Mouse (Mus musculus) embryo, embryonic 11 days (tissue): Measurements from ENCODE around the gene Gm28051.

Experiments
- DNase-seq: peaks from one replicate; pipeline ENCODE4 v3.0.0-alpha.2; 2015

Gm28051 gene

DNA sequence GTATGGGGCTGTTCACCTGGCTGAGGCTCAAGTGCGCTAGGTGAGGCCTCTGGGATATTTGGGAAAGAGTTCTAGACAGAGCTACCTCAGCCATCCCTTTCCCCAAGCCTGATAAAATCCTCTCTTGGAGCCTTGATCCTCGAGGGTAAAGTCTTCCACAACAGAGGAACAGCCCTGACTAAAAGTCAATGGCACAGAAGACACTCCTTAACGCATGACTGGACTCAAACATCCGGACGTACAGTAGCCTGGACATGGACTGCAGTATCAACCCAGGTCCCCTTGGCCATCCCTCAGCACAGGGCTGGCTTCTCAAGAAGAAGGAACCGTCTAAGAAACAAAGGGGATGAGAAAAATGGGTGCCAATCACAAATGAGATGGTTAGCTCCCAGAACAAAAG is 74.1 kb downstream of the Gm28051 start:
- no peak for DNase-seq

- no peak for DNase-seq
Measured at GRCm38 (mm10) chr12:102682722-102683299, 74.8 kb downstream of the Gm28051 start.

DNA sequence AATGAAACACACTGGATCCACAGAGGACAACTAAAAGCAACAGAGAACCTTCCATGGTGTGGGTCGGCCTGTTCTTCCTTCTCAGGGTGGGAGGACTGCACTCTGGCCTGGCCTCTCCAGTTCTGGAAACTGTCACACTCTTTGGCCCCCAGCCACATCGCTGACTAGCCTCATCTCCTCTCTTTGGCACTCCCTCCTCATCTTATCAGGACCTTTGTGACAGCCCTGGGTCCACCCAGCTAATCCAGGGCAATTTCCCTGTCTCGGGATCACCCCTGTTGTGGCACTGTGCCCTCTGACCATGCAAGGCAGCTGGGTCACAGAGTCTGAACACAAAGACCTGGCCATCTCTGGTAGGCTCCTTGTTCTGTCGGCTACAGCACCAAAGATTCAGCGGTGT is 75.5 kb downstream of the Gm28051 start:
- DNase-seq: no peak

DNA sequence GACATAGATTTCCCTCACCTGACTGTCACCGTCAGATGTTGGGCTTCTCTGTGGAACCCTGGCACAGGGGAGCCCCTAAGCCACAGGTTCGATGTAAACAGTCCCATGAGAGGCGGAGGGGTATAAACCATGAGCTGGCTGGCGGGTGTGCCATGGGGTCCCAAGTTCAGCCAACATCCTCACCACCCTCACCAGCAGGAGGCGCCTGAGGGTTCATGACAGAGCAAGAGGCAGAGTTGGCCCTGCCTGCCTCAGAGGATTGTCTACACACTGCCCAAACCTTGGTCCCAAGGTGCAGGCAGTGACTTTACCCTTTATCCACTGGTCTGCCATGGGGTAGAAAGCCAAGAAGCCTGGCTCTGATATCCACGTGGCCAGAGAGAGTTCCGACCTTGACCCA is 76.0 kb downstream of the Gm28051 start:
- DNase-seq: no peak

GRCm38 (mm10) chr12:102678820-102679219 is 78.7 kb downstream of the Gm28051 start:
- DNase-seq: peak; percentile 45

GRCm38 (mm10) chr12:102677089-102677488 is 80.5 kb downstream of the Gm28051 start:
- DNase-seq: no peak

DNA sequence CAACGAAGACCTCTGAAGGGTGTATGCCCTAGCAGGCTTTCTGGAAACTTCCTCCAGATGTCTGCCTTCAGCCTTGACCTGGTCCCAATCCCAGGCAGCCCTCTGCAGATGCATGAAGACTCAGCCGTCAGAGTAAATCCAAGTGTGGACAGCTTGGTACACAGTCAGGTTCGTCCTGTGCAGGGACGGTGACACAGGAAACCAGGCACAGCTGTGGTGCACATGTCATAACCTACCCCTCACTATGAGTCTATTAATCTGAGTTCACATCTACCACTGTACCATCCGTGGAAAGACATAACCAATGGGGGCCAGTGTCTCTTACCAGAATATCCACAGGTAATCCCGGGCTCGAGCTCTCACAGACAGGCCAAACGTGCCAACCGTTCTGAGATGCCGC is 83.0 kb downstream of the Gm28051 start:
- DNase-seq: no peak

DNA sequence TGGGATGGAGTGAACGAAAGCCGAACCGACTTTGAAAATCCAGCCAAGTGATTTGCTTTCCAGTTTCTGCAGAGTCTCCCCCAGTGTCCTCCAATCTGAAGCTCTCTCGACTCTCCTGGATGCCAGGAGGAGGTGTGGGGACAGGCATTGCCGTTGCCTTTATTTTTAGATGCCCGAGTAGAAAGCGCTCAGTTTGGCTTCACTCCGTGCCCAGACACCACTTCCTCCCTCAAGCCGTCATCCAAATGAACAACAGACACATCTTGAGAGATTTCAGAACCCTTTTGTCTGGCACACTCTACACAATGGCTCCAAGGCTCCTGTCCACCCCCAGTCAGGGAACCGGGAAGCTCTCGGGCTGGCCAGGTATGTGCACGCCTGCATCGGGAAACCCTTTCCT is 83.4 kb downstream of the Gm28051 start:
- DNase-seq: no peak

DNA sequence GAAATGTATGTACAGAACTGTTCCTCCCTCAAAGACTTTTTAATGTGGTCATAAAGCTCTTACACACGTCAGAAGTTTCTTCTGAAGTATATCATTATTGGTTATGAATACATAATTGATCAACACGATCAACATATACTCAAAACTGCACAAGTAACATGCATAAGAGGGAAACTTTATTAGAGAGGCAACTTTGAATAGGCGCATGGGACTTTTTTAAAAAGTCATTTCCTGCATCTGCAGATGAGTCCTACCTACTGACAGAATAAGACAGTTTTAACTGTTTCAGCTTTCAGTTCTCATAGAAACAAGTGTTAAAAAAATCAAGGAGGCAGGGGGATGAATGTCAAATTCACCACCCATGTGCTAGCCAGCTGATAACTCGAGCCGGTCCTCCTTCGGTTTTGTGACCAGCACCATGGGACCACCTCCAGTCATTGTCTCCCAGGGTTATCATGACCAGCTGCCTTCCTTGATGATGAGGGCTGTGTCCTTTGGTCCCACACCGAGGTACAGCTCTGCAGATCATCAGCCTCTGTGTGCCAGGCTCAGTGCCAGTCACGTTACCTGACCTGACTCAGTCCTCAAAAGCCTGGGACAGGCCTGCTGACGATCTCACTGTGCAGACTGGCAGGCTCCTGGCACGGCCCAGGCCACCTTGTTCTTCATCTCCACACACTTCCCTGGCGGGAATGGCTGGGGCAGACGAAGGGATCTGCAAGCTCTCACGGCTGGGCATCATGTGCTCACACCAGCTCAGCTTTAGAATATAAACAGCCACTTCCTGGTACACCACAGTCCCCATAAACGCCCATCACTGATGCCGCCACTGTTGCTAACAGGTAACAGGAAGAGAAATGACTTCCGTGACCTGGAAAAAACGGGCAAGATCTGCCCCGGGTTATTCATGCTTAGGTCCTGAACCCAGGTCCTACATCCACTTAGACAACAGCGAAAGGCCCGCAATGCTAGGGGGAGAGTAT is 84.4 kb downstream of the Gm28051 start:
- no peak for DNase-seq

DNA sequence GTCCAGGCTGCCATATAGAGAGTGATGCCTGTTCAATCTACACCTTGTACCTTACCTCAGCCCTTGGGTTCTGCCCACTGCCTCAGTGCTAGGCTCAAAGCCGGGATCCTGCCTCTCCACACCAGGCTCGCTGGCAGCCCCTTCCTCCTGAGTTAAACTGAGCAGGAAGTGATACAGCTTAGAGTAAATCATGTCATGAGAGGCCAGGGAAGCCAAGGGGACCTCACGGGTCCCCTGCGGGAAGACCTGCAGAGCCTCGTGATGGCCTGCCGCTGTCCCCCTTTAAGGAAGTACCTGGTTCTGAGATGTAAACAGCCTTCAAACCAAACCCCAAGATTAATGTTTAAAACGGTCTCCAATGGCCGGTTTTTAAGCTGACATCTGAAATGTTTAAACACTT is 85.4 kb downstream of the Gm28051 start:
- no peak for DNase-seq

- DNase-seq: no peak
Measured at GRCm38 (mm10) chr12:102670848-102671247, 86.7 kb downstream of the Gm28051 start.
